Mouse (Mus musculus) hindbrain, embryonic 16.5 days (tissue): ENCODE data around the gene 0610030E20Rik. TPM values are rescaled to one million over a fixed set of nuclear protein-coding genes. Genes with fewer than 3 reads are reported as not detected.

Experiments
- ATAC-seq: fragments of 200-750 bp; cut with Nextera tagmentation; 2 replicates; pipeline ENCODE4 v1.8.0; 2017; ENCODE audit warnings: moderate TSS enrichment, moderate library complexity
- H3K27ac ChIP-seq: fragments of 300-500 bp; sonication (generic); 2 replicates; pipeline ENCODE4 v1.5.1; 2014; ENCODE audit warnings: low read depth, mild to moderate bottlenecking, control low read depth, low read length, moderate library complexity
- H3K27me3 ChIP-seq: fragments of 300-500 bp; sonication (generic); replicated peaks from 2 replicates; pipeline ENCODE4 v1.6.1; 2014; ENCODE audit warnings: low read length; ENCODE audit not compliant: control insufficient read depth, insufficient read depth
- H3K36me3 ChIP-seq: fragments of 300-500 bp; sonication (generic); 2 replicates; pipeline ENCODE4 v1.6.1; 2014; ENCODE audit warnings: mild to moderate bottlenecking, low read length, moderate library complexity, mixed read lengths; ENCODE audit not compliant: control insufficient read depth, insufficient read depth
- H3K4me1 ChIP-seq: fragments of 300-500 bp; sonication (generic); 2 replicates; pipeline ENCODE4 v1.6.1; 2014; ENCODE audit warnings: low read depth, low read length; ENCODE audit not compliant: control insufficient read depth, insufficient read depth
- H3K4me2 ChIP-seq: fragments of 300-500 bp; sonication (generic); 2 replicates; pipeline ENCODE4 v1.6.1; 2014; ENCODE audit warnings: mild to moderate bottlenecking, low read length, control low read depth, moderate library complexity
- H3K4me3 ChIP-seq: fragments of 300-500 bp; sonication (generic); 2 replicates; pipeline ENCODE4 v1.5.1; 2014; ENCODE audit warnings: mild to moderate bottlenecking, low read length, control low read depth, moderate library complexity
- H3K9ac ChIP-seq: fragments of 300-500 bp; sonication (generic); 2 replicates; pipeline ENCODE4 v1.6.1; 2014; ENCODE audit warnings: low read depth, mild to moderate bottlenecking, control low read depth, low read length, moderate library complexity
- H3K9me3 ChIP-seq: fragments of 300-500 bp; sonication (generic); 2 replicates; pipeline ENCODE4 v1.6.1; 2014; ENCODE audit warnings: mild to moderate bottlenecking, low read length, moderate library complexity; ENCODE audit not compliant: control insufficient read depth
- WGBS: fragments of 180-500 bp; shearing (Covaris S2); extraction: QIAGEN DNeasy Blood & Tissue Kit; methylation state at CpG from one replicate; pipeline ENCODE4 v1.1.7; 2014; 5-methylcytosine and 5-hydroxymethylcytosine counted together
- polyA plus RNA-seq: library from polyadenylated mRNA; unstranded; fragments of >200 nt; fragmentation: Nextera tagmentation; extraction: Ambion mirVana; gene quantifications from 2 replicates; pipeline ENCODE4 v1.2.1, GENCODE M21; 2015

The 0610030E20Rik gene
- polyA plus RNA-seq, 1 experiment from 2014 or later: 17.3 TPM

DNA sequence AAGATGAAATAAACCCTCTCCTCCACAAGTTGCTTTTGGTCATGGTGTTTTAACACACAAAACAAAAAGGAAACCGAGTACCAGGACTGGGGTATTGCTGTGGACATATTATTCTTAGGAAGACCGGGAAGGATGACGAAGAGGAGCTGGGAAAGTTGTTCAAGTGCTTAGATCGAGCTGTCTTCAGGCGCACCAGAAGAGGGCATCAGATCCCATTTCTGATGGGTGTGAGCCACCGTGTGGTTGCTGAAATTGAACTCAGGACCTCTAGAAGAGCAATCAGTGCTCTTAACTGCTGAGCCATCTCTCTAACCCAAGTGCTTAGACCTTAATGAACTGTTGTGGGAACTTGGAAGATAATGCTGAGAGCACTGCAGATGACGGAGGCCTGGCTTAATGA is 16.9 kb downstream of the 0610030E20Rik start:
- H3K27me3 ChIP-seq: no peaks in the 10 kb centered on the region; the same call in 1 of the 2 replicates
- no peak overlapping the region for H3K27ac ChIP-seq
- no peak for ATAC-seq
- H3K36me3 ChIP-seq: peaks cover 4% of the 10 kb centered on the region; the same call in 1 of the 2 replicates
- H3K4me1 ChIP-seq: peaks cover 18% of the 10 kb centered on the region
- H3K9ac ChIP-seq: no peak overlapping the region
- no peaks in the 10 kb centered on the region for H3K9me3 ChIP-seq
- no peak overlapping the region for H3K4me2 ChIP-seq
- 52% methylated on average over 7 of the region's 7 CpGs for WGBS
- no peak overlapping the region for H3K4me3 ChIP-seq

DNA sequence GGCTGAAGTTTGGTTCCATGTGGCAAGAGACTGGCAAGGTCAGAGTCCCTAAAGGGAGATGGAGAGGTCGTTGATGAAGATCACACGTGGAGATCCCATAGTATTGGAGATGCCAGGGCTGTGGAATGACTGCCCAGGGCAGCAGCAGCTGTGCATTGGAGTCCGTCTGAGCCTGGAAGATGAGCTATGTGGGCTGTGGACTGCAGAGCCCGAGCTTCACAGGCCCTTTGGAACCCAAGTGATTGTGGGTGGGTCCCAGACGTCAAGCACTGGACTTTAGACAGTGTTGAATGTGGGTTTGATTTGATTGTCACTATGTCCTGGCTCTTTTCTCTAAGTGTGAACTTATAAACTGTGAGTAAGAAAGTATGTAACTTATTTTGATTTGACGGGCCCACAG is 17.9 kb downstream of the 0610030E20Rik start:
- no peak for ATAC-seq
- Histone ChIP-seq H3K27me3 (no peaks in the 10 kb centered on the region; the same call in 1 of the 2 replicates), H3K4me3 (no peak overlapping the region), H3K4me2 (no peak overlapping the region), H3K27ac (no peak overlapping the region), H3K9me3 (no peaks in the 10 kb centered on the region), H3K9ac (no peak overlapping the region), H3K4me1 (peaks cover 18% of the 10 kb centered on the region), H3K36me3 (peaks cover 2% of the 10 kb centered on the region; the same call in 1 of the 2 replicates)
- 82% methylated on average over 6 of the region's 6 CpGs for WGBS

DNA sequence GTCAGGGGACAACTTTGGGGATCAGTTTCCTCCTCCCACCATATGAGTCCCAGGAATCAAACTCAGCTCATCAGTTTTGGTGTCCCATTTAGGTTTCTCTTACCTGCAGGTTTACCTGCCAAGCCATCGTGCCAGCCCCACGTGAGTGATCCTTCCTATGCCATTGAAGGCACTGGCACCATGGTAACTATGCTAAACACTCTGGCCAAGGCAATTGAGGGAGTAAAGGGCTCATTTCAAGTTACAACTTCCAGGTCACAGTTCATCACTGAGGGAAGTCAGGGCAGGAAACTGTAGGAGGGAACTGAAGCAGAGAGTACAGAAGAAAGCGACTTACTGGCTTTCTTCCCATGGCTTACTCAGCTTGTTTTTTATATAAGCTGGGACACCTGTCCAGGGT is 19.2 kb downstream of the 0610030E20Rik start:
- no peak for ATAC-seq
- Histone ChIP-seq H3K36me3 (no peaks in the 10 kb centered on the region), H3K9ac (no peak overlapping the region), H3K27ac (no peak overlapping the region), H3K4me2 (no peak overlapping the region), H3K4me3 (no peak overlapping the region), H3K4me1 (peaks cover 7% of the 10 kb centered on the region), H3K9me3 (no peaks in the 10 kb centered on the region), H3K27me3 (no peaks in the 10 kb centered on the region; the same call in 1 of the 2 replicates)
- WGBS: 63% methylated on average over 3 of the region's 3 CpGs

DNA sequence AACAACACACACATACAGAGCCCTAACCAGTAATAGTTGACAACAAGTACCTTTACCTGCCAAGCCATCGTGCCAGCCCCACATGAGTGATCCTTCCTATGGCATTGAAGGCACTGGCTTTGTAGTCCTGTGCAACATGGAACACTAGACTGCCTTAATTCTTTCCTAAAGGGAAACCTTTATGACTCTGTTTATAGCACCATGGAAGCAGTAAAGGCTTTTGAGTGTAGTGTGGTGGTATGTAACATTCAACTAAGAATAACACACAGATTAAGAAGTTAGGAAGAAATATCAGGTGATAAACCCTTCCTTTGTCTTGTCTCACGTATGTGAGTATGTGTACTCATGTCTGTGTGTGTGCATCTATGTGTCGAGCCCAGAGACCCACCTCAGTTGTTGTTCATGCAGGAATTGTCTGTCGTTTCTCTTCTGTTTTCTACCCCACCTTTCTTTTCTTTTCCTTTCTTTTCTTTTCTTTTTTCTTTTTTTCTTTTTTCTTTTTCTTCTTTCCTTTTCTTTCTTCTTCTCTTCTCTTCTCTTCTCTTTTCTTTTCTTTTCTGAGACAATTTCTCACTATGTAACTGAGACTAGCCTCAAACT is 19.8 kb downstream of the 0610030E20Rik start, which contains the start of gene Rnf181:
Gene Rnf181, minus strand, starts transcription at position 113 of the 600 bp plus-strand sequence.
- WGBS: 74% methylated on average over 4 of the region's 4 CpGs

DNA sequence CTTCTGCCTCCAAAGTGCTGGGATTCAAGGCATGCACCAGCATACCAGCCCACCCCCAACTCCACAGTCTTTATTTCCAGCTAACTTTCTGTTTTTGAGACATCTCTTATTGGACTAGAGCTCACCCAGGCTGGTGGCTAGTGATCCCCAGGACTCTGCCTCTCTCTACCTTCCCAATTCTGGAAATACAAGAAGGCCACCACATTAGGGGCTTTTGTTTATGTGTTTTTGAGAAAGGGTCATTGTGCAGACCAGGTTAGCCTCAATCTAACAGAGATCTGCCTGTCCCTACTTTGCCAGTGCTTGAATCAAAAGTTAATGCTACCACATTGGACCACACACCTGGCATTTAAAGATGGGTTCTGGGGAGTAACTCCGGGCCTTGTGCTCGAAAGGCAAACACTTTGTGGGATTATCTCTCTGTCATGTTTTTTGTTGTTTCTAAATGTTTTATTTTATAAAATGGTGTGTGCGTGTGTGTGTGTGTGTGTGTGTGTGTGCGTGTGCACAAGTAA is 20.4 kb downstream of the 0610030E20Rik start:
- WGBS: 82% methylated on average over 4 of the region's 4 CpGs
- Histone ChIP-seq H3K27ac (no peak overlapping the region), H3K9me3 (no peaks in the 10 kb centered on the region), H3K4me3 (no peak overlapping the region), H3K27me3 (no peaks in the 10 kb centered on the region; the same call in 1 of the 2 replicates), H3K36me3 (no peaks in the 10 kb centered on the region), H3K4me2 (no peak overlapping the region), H3K4me1 (peaks cover 2% of the 10 kb centered on the region; the same call in 1 of the 2 replicates), H3K9ac (no peak overlapping the region)
- ATAC-seq: no peak

More for the DNA sequence above, 19.8 kb downstream of the 0610030E20Rik start, which contains the start of gene Rnf181:
- Histone ChIP-seq H3K27me3 (no peaks in the 10 kb centered on the region; the same call in 1 of the 2 replicates), H3K4me1 (peaks cover 2% of the 10 kb centered on the region; the same call in 1 of the 2 replicates), H3K4me2 (no peak within 1 kb of the TSS), H3K27ac (no peak within 1 kb of the TSS), H3K36me3 (no peaks in the 10 kb centered on the region), H3K4me3 (no peak within 1 kb of the TSS), H3K9ac (no peak within 1 kb of the TSS), H3K9me3 (no peaks in the 10 kb centered on the region)
- ATAC-seq: no peak

DNA sequence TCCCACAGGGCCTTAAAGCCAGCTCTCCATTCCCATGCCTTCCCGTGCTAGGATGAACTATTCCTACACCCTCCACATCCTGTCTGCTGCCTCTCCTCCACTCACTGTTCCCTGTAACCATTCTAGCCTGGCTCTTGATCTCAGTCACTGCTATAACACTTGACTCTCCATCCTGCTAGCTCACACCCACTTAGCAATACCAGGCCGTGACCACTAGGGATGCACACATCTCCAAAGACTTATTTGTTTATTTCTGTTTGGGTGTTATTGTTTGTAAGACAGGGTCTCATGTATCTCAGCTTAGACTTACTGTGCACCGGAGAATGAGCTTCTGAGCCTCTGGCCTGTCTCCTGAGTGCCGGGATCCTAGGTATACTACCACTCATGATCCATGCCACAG is 22.4 kb downstream of the 0610030E20Rik start:
- WGBS: 77% methylated on average over 4 of the region's 4 CpGs
- Histone ChIP-seq H3K9ac (no peak overlapping the region), H3K4me3 (no peak overlapping the region), H3K4me1 (no peaks in the 10 kb centered on the region), H3K27ac (no peak overlapping the region), H3K9me3 (no peaks in the 10 kb centered on the region), H3K27me3 (no peaks in the 10 kb centered on the region; the same call in 1 of the 2 replicates), H3K4me2 (no peak overlapping the region), H3K36me3 (no peaks in the 10 kb centered on the region)
- ATAC-seq: no peak

DNA sequence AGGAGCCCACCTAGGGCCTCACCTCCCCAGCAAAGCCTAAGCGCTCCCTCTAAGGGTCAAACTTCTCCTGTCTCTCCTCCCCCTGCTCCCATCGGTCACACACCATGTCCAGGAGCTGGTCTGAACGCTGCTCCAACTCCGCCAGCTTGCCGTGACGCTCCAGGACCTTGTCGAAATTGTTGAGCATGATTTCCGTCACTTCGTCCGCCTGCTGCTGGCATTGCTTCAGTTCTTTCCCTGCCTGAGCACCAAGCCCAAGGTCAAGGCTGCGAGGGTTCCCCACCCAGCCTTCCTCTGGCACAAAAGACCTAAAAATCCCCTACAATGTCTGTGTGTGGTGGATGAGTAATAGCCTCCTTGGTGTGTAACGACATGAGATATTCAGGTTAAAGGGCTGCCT is 23.0 kb downstream of the 0610030E20Rik start:
- Histone ChIP-seq H3K9ac (no peak overlapping the region), H3K27ac (no peak overlapping the region), H3K4me2 (no peak overlapping the region), H3K4me3 (no peak overlapping the region), H3K4me1 (no peaks in the 10 kb centered on the region), H3K36me3 (no peaks in the 10 kb centered on the region), H3K9me3 (no peaks in the 10 kb centered on the region), H3K27me3 (no peaks in the 10 kb centered on the region; the same call in 1 of the 2 replicates)
- no peak for ATAC-seq
- 80% methylated on average over 12 of the region's 12 CpGs for WGBS

DNA sequence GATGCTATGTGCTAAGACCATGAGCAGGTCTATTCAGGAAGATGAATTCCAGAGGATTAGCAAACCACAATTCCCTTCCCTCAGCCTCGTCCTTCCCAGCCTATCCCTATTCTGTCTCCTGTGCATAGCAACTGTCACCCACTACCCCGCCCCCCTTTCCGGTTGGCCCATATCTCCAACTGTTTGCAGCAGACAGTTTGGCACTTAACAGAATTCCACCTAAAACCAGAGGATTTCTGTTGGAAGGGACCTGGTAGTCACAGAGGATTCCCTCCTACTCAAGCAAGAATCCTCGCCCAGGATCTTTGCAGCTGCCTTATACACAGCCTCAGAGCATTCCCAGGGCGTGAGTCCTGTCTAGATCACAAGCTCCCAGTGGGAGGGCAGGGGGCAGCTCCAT is 24.0 kb downstream of the 0610030E20Rik start:
- Histone ChIP-seq H3K9ac (no peak overlapping the region), H3K27ac (no peak overlapping the region), H3K4me3 (no peak overlapping the region), H3K9me3 (no peaks in the 10 kb centered on the region), H3K4me2 (no peak overlapping the region), H3K4me1 (no peaks in the 10 kb centered on the region), H3K27me3 (no peaks in the 10 kb centered on the region; the same call in 1 of the 2 replicates), H3K36me3 (no peaks in the 10 kb centered on the region)
- WGBS: 49% methylated on average over 5 of the region's 5 CpGs
- ATAC-seq: no peak

DNA sequence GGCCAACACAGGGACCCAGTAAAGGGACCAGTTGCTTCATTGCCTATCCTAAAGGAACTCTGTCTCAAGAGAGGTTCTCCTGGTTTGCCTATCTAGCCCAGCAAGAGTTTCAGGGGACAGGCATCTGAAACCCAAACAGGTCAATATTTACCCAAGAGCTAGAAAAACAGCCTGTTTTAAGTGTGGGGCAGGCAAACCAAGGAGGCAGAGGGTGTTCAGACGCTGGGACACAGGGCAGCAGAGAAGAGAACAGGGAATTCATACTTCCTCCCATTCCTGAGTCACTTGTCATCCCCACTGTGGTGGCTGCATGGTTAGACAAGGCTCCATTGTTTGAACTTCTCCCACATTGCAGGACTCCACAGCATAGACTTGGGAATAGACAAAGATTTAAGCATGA is 24.5 kb downstream of the 0610030E20Rik start:
- Histone ChIP-seq H3K27me3 (no peaks in the 10 kb centered on the region; the same call in 1 of the 2 replicates), H3K4me1 (no peaks in the 10 kb centered on the region), H3K4me3 (no peak overlapping the region), H3K9me3 (no peaks in the 10 kb centered on the region), H3K27ac (no peak overlapping the region), H3K36me3 (no peaks in the 10 kb centered on the region), H3K9ac (no peak overlapping the region), H3K4me2 (no peak overlapping the region)
- no peak for ATAC-seq
- 19% methylated on average over 1 of the region's 1 CpGs for WGBS
